Mouse (Mus musculus): ENCODE measurements around the gene Olfr420.
A peak's percentile ranks its signal among the peaks of the same experiment; 100 is the strongest.

DNA sequence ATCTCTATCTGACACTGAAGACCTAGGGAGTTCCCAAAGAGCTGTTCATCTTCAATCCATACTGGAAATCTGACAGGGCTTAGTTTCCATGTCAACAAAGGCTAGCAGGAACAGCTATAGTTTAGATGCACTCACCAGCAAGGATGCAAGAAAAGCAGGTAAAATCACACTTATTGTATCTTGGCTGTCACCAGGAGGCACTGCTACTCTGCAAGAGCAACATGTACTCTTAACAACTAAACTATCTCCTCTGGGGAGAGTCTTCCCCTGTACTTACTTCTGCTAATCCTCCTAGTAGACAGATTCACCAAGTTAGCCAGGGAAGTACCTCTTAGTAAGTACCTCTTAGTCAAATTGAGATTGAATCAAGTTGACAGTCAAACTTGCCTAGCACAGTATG is 13.6 kb downstream of the Olfr420 start:
- TF ChIP-seq ZC3H11A (IDR thresholded peaks at IDR 0.05; ENCODE audit: borderline replicate concordance, low read depth, low read length) (peak; percentile 49; the same call in 1 of the 2 replicates), MAFK (IDR thresholded peaks at IDR 0.05; ENCODE audit: insufficient read depth, low read depth, low read length) (no peak), ZNF384 (IDR thresholded peaks at IDR 0.05; ENCODE audit: low read depth, low read length) (no peak), HCFC1 (IDR thresholded peaks at IDR 0.05; ENCODE audit: borderline replicate concordance, insufficient read depth, low read length) (no peak)

Measured in ES-E14 (cell line).